Mouse (Mus musculus): ENCODE results near the gene Camta1.

Camta1 gene

GRCm38 (mm10) chr4:151506701-151507100, 355.0 kb downstream of the Camta1 start:
- no peak for DNase-seq

GRCm38 (mm10) chr4:151498481-151499276, 363.0 kb downstream of the Camta1 start:
- peak; percentile 57 for DNase-seq

GRCm38 (mm10) chr4:151496581-151496980, 365.1 kb downstream of the Camta1 start:
- peak; percentile 47 for DNase-seq

- peak; percentile 41 for DNase-seq
Measured at GRCm38 (mm10) chr4:151495276-151495882, 366.3 kb downstream of the Camta1 start.

- no peak for DNase-seq
Measured at GRCm38 (mm10) chr4:151492786-151493185, 368.9 kb downstream of the Camta1 start.

- no peak for DNase-seq
Measured at GRCm38 (mm10) chr4:151483977-151484313, 377.7 kb downstream of the Camta1 start.

GRCm38 (mm10) chr4:151483299-151483976, 378.2 kb downstream of the Camta1 start:
- DNase-seq = peak; percentile 50

- no peak for DNase-seq
Measured at GRCm38 (mm10) chr4:151480928-151481327, 380.7 kb downstream of the Camta1 start.

GRCm38 (mm10) chr4:151477950-151478349, 383.7 kb downstream of the Camta1 start:
- no peak for DNase-seq

GRCm38 (mm10) chr4:151474895-151475470, 386.7 kb downstream of the Camta1 start:
- DNase-seq = no peak

GRCm38 (mm10) chr4:151471886-151472285, 389.8 kb downstream of the Camta1 start:
- no peak for DNase-seq

- no peak for DNase-seq
Measured at GRCm38 (mm10) chr4:151468381-151468780, 393.3 kb downstream of the Camta1 start.

- no peak for DNase-seq
Measured at GRCm38 (mm10) chr4:151458686-151459085, 403.0 kb downstream of the Camta1 start.

GRCm38 (mm10) chr4:151454611-151455010, 407.1 kb downstream of the Camta1 start:
- no peak for DNase-seq

GRCm38 (mm10) chr4:151454065-151454464, 407.6 kb downstream of the Camta1 start:
- no peak for DNase-seq

GRCm38 (mm10) chr4:151451885-151452284, 409.8 kb downstream of the Camta1 start:
- no peak for DNase-seq

- no peak for DNase-seq
Measured at GRCm38 (mm10) chr4:151449981-151450380, 411.7 kb downstream of the Camta1 start.

- no peak for DNase-seq
Measured at GRCm38 (mm10) chr4:151448341-151448740, 413.3 kb downstream of the Camta1 start.

GRCm38 (mm10) chr4:151444665-151445064, 417.0 kb downstream of the Camta1 start:
- peak; percentile 61 for DNase-seq

- DNase-seq = no peak
Measured at GRCm38 (mm10) chr4:151438561-151438960, 423.1 kb downstream of the Camta1 start.

- no peak for DNase-seq
Measured at GRCm38 (mm10) chr4:151437859-151438258, 423.8 kb downstream of the Camta1 start.

- DNase-seq = no peak
Measured at GRCm38 (mm10) chr4:151425133-151425532, 436.5 kb downstream of the Camta1 start.

- DNase-seq = no peak
Measured at GRCm38 (mm10) chr4:151422922-151423321, 438.8 kb downstream of the Camta1 start.

- no peak for DNase-seq
Measured at GRCm38 (mm10) chr4:151422361-151422760, 439.3 kb downstream of the Camta1 start.

All from kidney, adult 9 months (tissue).